Mouse (Mus musculus) embryonic fibroblast, embryonic 13.5 days (primary cell): ENCODE measurements around the gene Cdh13.

ENCODE experiments used
- CTCF ChIP-seq: IDR thresholded peaks from 2 replicates; pipeline ENCODE4 v1.5.1; 2011; ENCODE audit warnings: mild to moderate bottlenecking, control low read depth, low read length, moderate library complexity, borderline replicate concordance; ENCODE audit not compliant: insufficient read depth
- POLR2A ChIP-seq: IDR thresholded peaks from 2 replicates; pipeline ENCODE4 v1.6.1; 2011; ENCODE audit warnings: low read depth, mild to moderate bottlenecking, control low read depth, low read length, moderate library complexity

- TF ChIP-seq CTCF = no peak
- no peak for TF ChIP-seq POLR2A
Measured at GRCm38 (mm10) chr8:118685863-118686262, 402.3 kb downstream of the Cdh13 start.
